Mouse (Mus musculus): ENCODE results near the gene Klhdc8a. TPM values are rescaled to one million over a fixed set of nuclear protein-coding genes. Genes with fewer than 3 reads are reported as not detected.
A peak's percentile ranks its signal among the peaks of the same experiment; 100 is the strongest.

The Klhdc8a gene
- polyA plus RNA-seq (2016; fragmentation: Nextera tagmentation; extraction: Ambion mirVana), result 3.3 and 4.0 TPM in 2 replicates

- Histone ChIP-seq H3K4me3 (peak within 1 kb of the TSS; percentile 57), H3K4me2 (replicated peaks) (peak within 1 kb of the TSS; percentile 100), H3K9me3 (no peaks in the 10 kb centered on the region), H3K36me3 (no peaks in the 10 kb centered on the region), H3K27me3 (replicated peaks) (peaks cover 23% of the 10 kb centered on the region), H3K27ac (peak within 1 kb of the TSS; percentile 32; the same call in 1 of the 2 replicates), H3K4me1 (peaks cover 19% of the 10 kb centered on the region), H3K9ac (peak within 1 kb of the TSS; percentile 78)
- peak; percentile 49 for ATAC-seq (ENCODE audit: low FRiP score, low read depth)
- WGBS, result 0% methylated on average over 28 of the region's 28 CpGs
These were observed at the start of gene Klhdc8a for GRCm38 (mm10) chr1:132298425-132298800. Klhdc8a (plus strand) TSS chr1:132298626.

GRCm38 (mm10) chr1:132254467-132254866 lies 44.0 kb upstream of the Klhdc8a start:
- WGBS, result 93% methylated on average over 6 of the region's 6 CpGs
- Histone ChIP-seq H3K36me3 (no peaks in the 10 kb centered on the region), H3K27ac (no peak overlapping the region), H3K27me3 (replicated peaks) (no peaks in the 10 kb centered on the region), H3K4me1 (no peaks in the 10 kb centered on the region), H3K4me3 (no peak overlapping the region), H3K9me3 (no peaks in the 10 kb centered on the region), H3K4me2 (replicated peaks) (no peak overlapping the region), H3K9ac (no peak overlapping the region)
- ATAC-seq (ENCODE audit: low FRiP score, low read depth), result no peak

DNA sequence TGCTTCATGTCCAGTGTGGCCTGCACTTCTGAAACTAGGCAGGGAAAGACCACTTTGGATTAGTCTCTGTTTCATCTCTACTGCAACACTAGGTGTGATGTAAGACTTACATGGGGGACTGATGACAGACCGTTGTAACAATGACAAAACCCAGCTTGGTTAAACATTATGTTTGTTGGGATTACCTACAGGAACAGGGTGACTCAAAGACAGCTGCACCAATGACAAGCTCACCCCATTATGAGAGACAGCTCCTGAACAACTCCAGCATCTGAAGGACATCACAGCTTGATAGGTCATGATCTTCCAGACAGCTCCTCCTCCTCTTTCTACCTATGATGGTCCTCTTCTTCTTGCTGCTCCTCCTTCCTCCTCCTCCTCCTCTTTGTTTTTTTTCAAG lies 38.1 kb upstream of the Klhdc8a start:
- H3K4me1 ChIP-seq, result no peaks in the 10 kb centered on the region
- H3K27me3 ChIP-seq (replicated peaks), result no peaks in the 10 kb centered on the region
- WGBS, result 89% methylated on average over 1 of the region's 1 CpGs
- no peak overlapping the region for H3K27ac ChIP-seq
- no peaks in the 10 kb centered on the region for H3K36me3 ChIP-seq
- H3K9ac ChIP-seq, result no peak overlapping the region
- ATAC-seq (ENCODE audit: low FRiP score, low read depth), result no peak
- no peak overlapping the region for H3K4me3 ChIP-seq
- H3K9me3 ChIP-seq, result no peaks in the 10 kb centered on the region
- H3K4me2 ChIP-seq (replicated peaks), result no peak overlapping the region

GRCm38 (mm10) chr1:132261058-132261457 lies 37.4 kb upstream of the Klhdc8a start:
- WGBS, result 68% methylated on average over 5 of the region's 5 CpGs

DNA sequence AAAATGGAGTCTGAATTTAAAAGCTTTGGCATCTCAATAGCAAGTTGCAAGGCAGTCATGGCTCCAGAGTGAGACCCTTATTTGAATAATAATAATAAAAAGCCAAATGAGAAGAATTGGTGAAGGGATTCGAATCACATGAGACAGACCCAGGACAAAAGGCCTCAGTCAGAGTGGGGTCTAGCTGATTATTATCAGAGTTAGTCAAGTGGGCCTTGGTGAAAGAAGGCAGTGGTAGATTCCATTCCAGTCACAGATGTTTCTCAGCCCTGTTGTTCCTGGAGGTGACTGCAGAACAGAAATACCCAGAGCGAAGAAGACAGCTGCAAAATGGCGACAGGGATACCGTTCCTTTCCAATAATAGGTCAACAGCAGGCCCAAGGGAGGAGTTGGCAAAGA lies 34.8 kb upstream of the Klhdc8a start:
- Histone ChIP-seq H3K9ac (no peak overlapping the region), H3K9me3 (no peaks in the 10 kb centered on the region), H3K36me3 (no peaks in the 10 kb centered on the region), H3K27ac (no peak overlapping the region), H3K27me3 (replicated peaks) (no peaks in the 10 kb centered on the region), H3K4me1 (no peaks in the 10 kb centered on the region), H3K4me2 (replicated peaks) (no peak overlapping the region), H3K4me3 (no peak overlapping the region)
- ATAC-seq (ENCODE audit: low FRiP score, low read depth), result no peak
- whole genome bisulfite sequencing, result 82% methylated on average over 4 of the region's 4 CpGs

More at GRCm38 (mm10) chr1:132261058-132261457, 37.4 kb upstream of the Klhdc8a start:
- Histone ChIP-seq H3K27me3 (replicated peaks) (no peaks in the 10 kb centered on the region), H3K9me3 (no peaks in the 10 kb centered on the region), H3K4me2 (replicated peaks) (no peak overlapping the region), H3K4me1 (no peaks in the 10 kb centered on the region), H3K27ac (no peak overlapping the region), H3K4me3 (no peak overlapping the region), H3K36me3 (no peaks in the 10 kb centered on the region), H3K9ac (no peak overlapping the region)
- no peak for ATAC-seq (ENCODE audit: low FRiP score, low read depth)

DNA sequence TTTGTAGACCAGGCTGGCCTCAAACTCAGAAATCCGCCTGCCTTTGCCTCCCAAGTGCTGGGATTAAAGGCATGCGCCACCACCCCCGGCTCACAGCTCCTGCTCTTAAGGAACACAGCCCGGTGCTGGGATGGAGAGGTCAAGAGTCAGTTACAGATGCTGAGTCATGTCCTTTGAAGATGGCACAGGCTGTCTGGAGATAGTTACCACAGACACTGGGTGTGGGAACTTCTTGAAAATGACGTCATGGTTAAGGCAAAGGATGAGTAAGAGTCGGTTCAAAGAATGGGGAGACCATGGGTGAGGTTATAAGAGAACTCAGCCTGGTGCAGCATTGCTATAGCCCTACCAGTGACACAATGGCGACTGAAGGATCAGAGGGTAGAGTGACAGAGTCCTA lies 33.8 kb upstream of the Klhdc8a start:
- 75% methylated on average over 7 of the region's 7 CpGs for WGBS
- no peak overlapping the region for H3K9ac ChIP-seq
- no peaks in the 10 kb centered on the region for H3K27me3 ChIP-seq (replicated peaks)
- no peak overlapping the region for H3K4me2 ChIP-seq (replicated peaks)
- no peak overlapping the region for H3K4me3 ChIP-seq
- 0 out of 2 replicates have a peak, but pooled peaks cover 3% of the 10 kb centered on the region for H3K4me1 ChIP-seq
- no peak overlapping the region for H3K27ac ChIP-seq
- no peaks in the 10 kb centered on the region for H3K36me3 ChIP-seq
- no peaks in the 10 kb centered on the region for H3K9me3 ChIP-seq
- no peak for ATAC-seq (ENCODE audit: low FRiP score, low read depth)

GRCm38 (mm10) chr1:132265211-132265859 lies 33.1 kb upstream of the Klhdc8a start:
- Histone ChIP-seq H3K4me2 (replicated peaks) (no peak overlapping the region), H3K27ac (no peak overlapping the region), H3K4me3 (no peak overlapping the region), H3K9ac (no peak overlapping the region), H3K4me1 (0 out of 2 replicates have a peak, but pooled peaks cover 3% of the 10 kb centered on the region), H3K36me3 (no peaks in the 10 kb centered on the region), H3K27me3 (replicated peaks) (no peaks in the 10 kb centered on the region), H3K9me3 (no peaks in the 10 kb centered on the region)
- WGBS, result 56% methylated on average over 8 of the region's 8 CpGs
- ATAC-seq (ENCODE audit: low FRiP score, low read depth), result no peak

- H3K27me3 ChIP-seq (replicated peaks), result no peaks in the 10 kb centered on the region
- no peak overlapping the region for H3K4me2 ChIP-seq (replicated peaks)
- no peaks in the 10 kb centered on the region for H3K36me3 ChIP-seq
- no peak overlapping the region for H3K27ac ChIP-seq
- H3K9me3 ChIP-seq, result no peaks in the 10 kb centered on the region
- H3K4me3 ChIP-seq, result no peak overlapping the region
- H3K9ac ChIP-seq, result no peak overlapping the region
- WGBS, result 90% methylated on average over 10 of the region's 10 CpGs
- no peak for ATAC-seq (ENCODE audit: low FRiP score, low read depth)
- H3K4me1 ChIP-seq, result 0 out of 2 replicates have a peak, but pooled peaks cover 3% of the 10 kb centered on the region
These were observed 32.5 kb upstream of the Klhdc8a start for GRCm38 (mm10) chr1:132265936-132266335.

DNA sequence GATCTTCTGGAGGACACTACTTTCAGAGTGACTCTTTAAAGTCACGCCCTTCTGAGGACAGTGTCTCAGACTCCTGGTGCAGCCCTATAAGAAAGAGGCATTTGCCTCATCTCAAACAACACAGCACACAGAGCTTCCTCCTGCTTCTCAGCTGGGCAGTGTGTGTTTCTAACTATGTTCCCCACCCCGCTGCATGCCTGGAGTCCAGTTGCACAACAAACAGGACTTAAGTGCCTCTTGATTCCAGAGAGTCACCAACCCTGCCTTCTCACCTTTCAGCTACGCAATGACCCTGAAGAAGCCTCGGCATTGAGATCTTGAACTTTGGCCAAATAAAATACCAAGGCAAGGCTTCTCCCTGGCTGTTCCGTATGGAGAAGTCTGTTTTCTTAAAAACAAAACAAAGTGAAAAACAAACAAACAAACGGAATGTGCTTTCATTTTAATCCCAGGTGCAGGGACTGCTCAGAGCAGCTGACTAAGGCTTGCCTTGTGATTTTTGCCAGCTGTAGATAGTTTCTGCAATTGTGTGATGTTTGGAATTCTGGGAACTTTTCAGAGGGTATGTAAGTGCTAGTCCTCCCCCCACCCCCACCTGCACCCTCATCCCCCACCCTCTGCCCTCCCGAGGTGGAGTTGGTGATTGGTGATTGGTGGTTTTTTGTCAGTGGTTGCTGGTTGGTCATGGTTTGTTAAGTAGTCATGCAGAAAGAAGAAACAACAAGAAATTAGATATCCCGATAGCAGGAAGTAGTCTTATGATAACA lies 31.5 kb upstream of the Klhdc8a start:
- Histone ChIP-seq H3K36me3 (no peaks in the 10 kb centered on the region), H3K9ac (no peak overlapping the region), H3K27me3 (replicated peaks) (no peaks in the 10 kb centered on the region), H3K4me2 (replicated peaks) (no peak overlapping the region), H3K4me3 (no peak overlapping the region), H3K9me3 (no peaks in the 10 kb centered on the region), H3K27ac (no peak overlapping the region), H3K4me1 (0 out of 2 replicates have a peak, but pooled peaks cover 3% of the 10 kb centered on the region)
- WGBS, result 67% methylated on average over 8 of the region's 8 CpGs
- no peak for ATAC-seq (ENCODE audit: low FRiP score, low read depth)

- ATAC-seq (ENCODE audit: low FRiP score, low read depth), result no peak
- no peaks in the 10 kb centered on the region for H3K27me3 ChIP-seq (replicated peaks)
- no peaks in the 10 kb centered on the region for H3K9me3 ChIP-seq
- no peak overlapping the region for H3K27ac ChIP-seq
- H3K9ac ChIP-seq, result no peak overlapping the region
- no peaks in the 10 kb centered on the region for H3K36me3 ChIP-seq
- H3K4me3 ChIP-seq, result no peak overlapping the region
- H3K4me2 ChIP-seq (replicated peaks), result no peak overlapping the region
- 70% methylated on average over 2 of the region's 2 CpGs for WGBS
- 0 out of 2 replicates have a peak, but pooled peaks cover 3% of the 10 kb centered on the region for H3K4me1 ChIP-seq
These were observed 30.5 kb upstream of the Klhdc8a start for GRCm38 (mm10) chr1:132267959-132268358.

DNA sequence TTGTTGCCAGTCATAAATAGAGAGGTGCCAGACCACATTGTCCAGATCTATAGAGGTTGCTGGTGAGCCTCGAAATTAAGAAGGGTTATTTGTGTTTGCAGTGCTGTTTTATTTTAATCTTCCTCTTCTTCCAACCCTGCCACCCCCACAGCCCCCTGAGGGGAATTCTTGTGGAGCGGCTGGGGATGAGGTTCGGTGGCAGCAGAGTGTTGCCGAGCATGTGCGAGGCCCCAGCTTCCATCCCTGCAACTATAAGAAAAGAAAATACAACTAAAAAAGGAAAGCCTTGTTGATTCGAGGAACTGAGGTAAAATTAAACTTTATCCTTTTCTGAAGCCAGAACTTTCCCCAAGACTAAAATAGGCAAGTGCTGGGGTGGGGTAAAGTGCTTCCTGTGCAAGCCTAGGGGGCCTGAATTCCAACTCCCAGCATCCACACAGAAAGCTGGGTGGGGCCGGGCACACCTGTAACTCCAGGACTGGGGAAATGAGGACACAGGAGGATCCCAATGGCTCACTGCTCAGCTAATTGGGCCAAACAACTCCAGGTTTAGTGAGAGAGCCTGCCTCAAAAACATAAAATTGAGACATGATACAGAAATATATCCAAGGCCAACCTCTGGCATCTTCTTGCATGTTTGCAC lies 29.9 kb upstream of the Klhdc8a start:
- Histone ChIP-seq H3K27me3 (replicated peaks) (no peaks in the 10 kb centered on the region), H3K9me3 (no peaks in the 10 kb centered on the region), H3K4me3 (no peak overlapping the region), H3K9ac (no peak overlapping the region), H3K27ac (no peak overlapping the region), H3K4me1 (0 out of 2 replicates have a peak, but pooled peaks cover 3% of the 10 kb centered on the region), H3K4me2 (replicated peaks) (no peak overlapping the region), H3K36me3 (no peaks in the 10 kb centered on the region)
- ATAC-seq (ENCODE audit: low FRiP score, low read depth), result no peak
- WGBS, result 65% methylated on average over 7 of the region's 7 CpGs

DNA sequence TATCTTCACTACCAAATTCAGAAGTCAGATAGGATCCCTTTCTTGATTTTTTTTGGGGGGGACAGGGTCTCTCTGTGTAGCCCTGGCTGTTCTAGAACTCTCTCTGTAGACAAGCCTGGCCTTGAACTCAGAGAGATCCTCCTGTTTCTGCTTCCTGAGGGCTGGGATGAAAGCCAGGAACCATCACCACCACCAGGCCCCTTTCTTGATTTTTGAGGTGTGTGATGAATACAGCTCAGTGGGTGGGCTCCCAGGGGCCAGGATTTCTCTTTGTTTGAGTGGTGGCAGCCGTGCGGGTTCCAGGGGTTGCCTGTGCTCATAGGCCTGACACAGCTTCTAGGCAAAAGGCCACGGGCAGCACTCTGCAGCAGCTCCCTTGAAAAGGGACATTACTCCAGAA lies 27.2 kb upstream of the Klhdc8a start:
- Histone ChIP-seq H3K36me3 (no peaks in the 10 kb centered on the region), H3K9me3 (no peaks in the 10 kb centered on the region), H3K9ac (no peak overlapping the region), H3K4me1 (0 out of 2 replicates have a peak, but pooled peaks cover 3% of the 10 kb centered on the region), H3K4me3 (no peak overlapping the region), H3K4me2 (replicated peaks) (no peak overlapping the region), H3K27me3 (replicated peaks) (no peaks in the 10 kb centered on the region), H3K27ac (no peak overlapping the region)
- WGBS, result 60% methylated on average over 3 of the region's 3 CpGs
- no peak for ATAC-seq (ENCODE audit: low FRiP score, low read depth)
